Mouse (Mus musculus): ENCODE results near the gene Sema3a. TPM values are rescaled to one million over a fixed set of nuclear protein-coding genes. Genes with fewer than 3 reads are reported as not detected.

Gene Sema3a
- total RNA-seq, 1 experiment: 0.62 TPM

DNA sequence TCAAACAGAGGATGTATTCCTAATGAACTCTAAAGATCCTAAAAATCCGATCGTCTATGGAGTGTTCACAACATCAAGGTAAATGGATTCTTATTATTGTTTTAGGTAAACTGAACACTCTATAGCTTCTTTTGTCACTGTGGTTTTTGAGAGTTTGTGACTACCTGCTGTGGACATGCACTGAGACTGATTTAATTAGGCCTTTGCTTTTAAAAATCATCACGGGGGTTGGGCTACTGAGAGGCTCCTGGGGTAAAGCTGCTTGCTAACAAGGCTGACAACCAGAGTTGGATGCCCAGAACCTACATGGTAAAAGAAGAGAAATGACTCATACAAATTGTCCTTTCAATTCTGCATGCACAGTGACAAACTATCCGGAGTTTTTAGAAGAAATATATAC, 432.0 kb downstream of the Sema3a start:
- Histone ChIP-seq H3K4me1 (ENCODE audit: control insufficient read depth in 2 of 2, insufficient read depth in 2 of 2, low read length in 2 of 2, poor library complexity in 1 of 2) (no peaks in the 10 kb centered on the region), H3K9me3 (ENCODE audit: control insufficient read depth, insufficient read depth, low read depth, low read length) (no peaks in the 10 kb centered on the region), H3K27ac (ENCODE audit: insufficient read depth, low read depth, low read length, poor library complexity, severe bottlenecking) (no peak overlapping the region), H3K4me3 (ENCODE audit: insufficient read depth in 1 of 2, low read depth in 1 of 2, low read length in 2 of 2, poor library complexity in 1 of 2, severe bottlenecking in 1 of 2) (no peak overlapping the region), H3K36me3 (ENCODE audit: control insufficient read depth, insufficient read depth, low read length, poor library complexity, severe bottlenecking) (no peaks in the 10 kb centered on the region), H3K9ac (ENCODE audit: insufficient read depth, low read depth, low read length, poor library complexity, severe bottlenecking) (no peak overlapping the region)
- no peak for DNase-seq (ENCODE audit: low read depth, low spot score)
- in situ Hi-C loops (cut with MboI; ENCODE audit: low sequenced_read_pairs in 2 of 2, unreplicated experiment in 2 of 2): no loop called here
- TF ChIP-seq MAFK (IDR thresholded peaks at IDR 0.05; ENCODE audit: insufficient read depth, low read depth, low read length) (no peak), ZNF384 (IDR thresholded peaks at IDR 0.05; ENCODE audit: low read depth, low read length) (no peak), ZC3H11A (IDR thresholded peaks at IDR 0.05; ENCODE audit: borderline replicate concordance, low read depth, low read length) (no peak), HCFC1 (IDR thresholded peaks at IDR 0.05; ENCODE audit: borderline replicate concordance, insufficient read depth, low read length) (no peak), CHD2 (IDR thresholded peaks at IDR 0.05; ENCODE audit: low read depth, low read length) (no peak)

DNA sequence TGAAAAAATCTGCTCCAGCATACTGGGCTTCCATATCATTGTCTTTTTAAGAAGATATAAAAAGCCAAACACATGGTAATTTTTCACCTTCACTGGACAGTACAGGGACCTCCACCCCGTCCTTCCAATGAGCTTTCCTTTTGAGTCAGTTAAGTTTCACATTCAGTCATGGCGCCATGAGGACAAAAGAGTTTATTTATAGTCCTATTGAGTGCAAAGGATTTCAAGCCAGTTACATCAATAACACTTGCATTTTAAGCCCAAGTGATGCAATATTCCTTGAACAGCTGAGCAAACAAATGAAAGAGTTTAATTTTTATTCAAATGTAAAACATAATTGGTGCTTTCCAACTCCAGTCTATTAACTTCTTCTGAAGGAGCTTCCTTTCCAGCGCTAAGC, 448.7 kb downstream of the Sema3a start:
- TF ChIP-seq ZC3H11A (IDR thresholded peaks at IDR 0.05; ENCODE audit: borderline replicate concordance, low read depth, low read length) (no peak), CHD2 (IDR thresholded peaks at IDR 0.05; ENCODE audit: low read depth, low read length) (no peak), HCFC1 (IDR thresholded peaks at IDR 0.05; ENCODE audit: borderline replicate concordance, insufficient read depth, low read length) (no peak), ZNF384 (IDR thresholded peaks at IDR 0.05; ENCODE audit: low read depth, low read length) (no peak), MAFK (IDR thresholded peaks at IDR 0.05; ENCODE audit: insufficient read depth, low read depth, low read length) (no peak)
- Histone ChIP-seq H3K9me3 (ENCODE audit: control insufficient read depth, insufficient read depth, low read depth, low read length) (no peaks in the 10 kb centered on the region), H3K27ac (ENCODE audit: insufficient read depth, low read depth, low read length, poor library complexity, severe bottlenecking) (no peak overlapping the region), H3K4me1 (ENCODE audit: control insufficient read depth in 2 of 2, insufficient read depth in 2 of 2, low read length in 2 of 2, poor library complexity in 1 of 2) (no peaks in the 10 kb centered on the region), H3K4me3 (ENCODE audit: insufficient read depth in 1 of 2, low read depth in 1 of 2, low read length in 2 of 2, poor library complexity in 1 of 2, severe bottlenecking in 1 of 2) (no peak overlapping the region), H3K9ac (ENCODE audit: insufficient read depth, low read depth, low read length, poor library complexity, severe bottlenecking) (no peak overlapping the region), H3K36me3 (ENCODE audit: control insufficient read depth, insufficient read depth, low read length, poor library complexity, severe bottlenecking) (no peaks in the 10 kb centered on the region)
- no peak for DNase-seq (ENCODE audit: low read depth, low spot score)
- in situ Hi-C loops (cut with MboI; ENCODE audit: low sequenced_read_pairs in 2 of 2, unreplicated experiment in 2 of 2): no loop called here

DNA sequence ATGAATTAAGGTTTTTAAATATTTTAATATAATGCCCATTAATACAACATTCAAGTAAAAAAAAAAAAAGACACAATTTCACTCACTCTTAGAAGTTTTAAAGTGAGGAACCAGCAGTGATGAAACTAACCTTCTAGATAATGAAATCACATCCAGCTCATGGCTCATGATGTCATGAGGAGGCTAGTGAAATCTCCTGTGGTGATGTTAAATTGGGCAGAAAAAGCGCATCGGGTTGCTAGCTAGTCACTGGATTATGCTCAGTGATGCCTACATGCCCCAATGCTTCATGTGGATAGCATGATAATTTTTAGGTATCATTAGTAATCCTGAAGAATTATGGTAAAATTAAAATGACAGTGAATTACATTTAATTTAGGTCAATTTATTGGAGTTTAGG, 453.9 kb downstream of the Sema3a start:
- DNase-seq (ENCODE audit: low read depth, low spot score): no peak
- TF ChIP-seq ZNF384 (IDR thresholded peaks at IDR 0.05; ENCODE audit: low read depth, low read length) (no peak), ZC3H11A (IDR thresholded peaks at IDR 0.05; ENCODE audit: borderline replicate concordance, low read depth, low read length) (no peak), HCFC1 (IDR thresholded peaks at IDR 0.05; ENCODE audit: borderline replicate concordance, insufficient read depth, low read length) (no peak), CHD2 (IDR thresholded peaks at IDR 0.05; ENCODE audit: low read depth, low read length) (no peak), MAFK (IDR thresholded peaks at IDR 0.05; ENCODE audit: insufficient read depth, low read depth, low read length) (no peak)

DNA sequence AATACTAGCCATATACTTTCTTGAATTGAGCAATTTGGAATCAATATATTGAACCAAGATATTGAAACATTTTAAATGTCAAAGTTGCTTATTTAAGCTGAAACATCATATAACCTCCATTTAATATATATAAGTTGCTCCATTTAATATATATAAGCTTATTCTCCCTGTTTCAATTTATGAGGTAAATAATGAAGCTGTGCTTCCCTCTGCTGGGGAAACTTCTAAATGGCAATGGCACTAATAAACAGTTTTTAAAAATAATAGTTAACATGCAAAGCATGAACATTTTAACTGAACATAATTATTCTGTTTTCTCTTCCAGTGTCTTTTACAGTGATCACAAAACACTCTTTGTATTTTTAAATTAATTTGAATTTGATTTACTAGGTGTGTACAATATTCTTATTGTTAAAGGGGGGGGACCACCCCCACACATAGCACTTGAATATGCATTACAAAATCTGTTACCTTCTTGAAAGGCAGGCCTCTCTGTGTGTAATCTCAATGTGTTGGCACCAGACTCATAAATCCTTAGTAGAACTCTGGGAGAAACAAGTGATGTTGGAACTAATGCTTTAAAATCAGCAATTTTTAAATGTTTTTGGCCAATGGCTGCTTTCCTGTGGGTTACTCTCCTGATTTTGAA, 460.5 kb downstream of the Sema3a start:
- TF ChIP-seq CHD2 (IDR thresholded peaks at IDR 0.05; ENCODE audit: low read depth, low read length) (no peak), ZC3H11A (IDR thresholded peaks at IDR 0.05; ENCODE audit: borderline replicate concordance, low read depth, low read length) (no peak), ZNF384 (IDR thresholded peaks at IDR 0.05; ENCODE audit: low read depth, low read length) (no peak), HCFC1 (IDR thresholded peaks at IDR 0.05; ENCODE audit: borderline replicate concordance, insufficient read depth, low read length) (no peak), MAFK (IDR thresholded peaks at IDR 0.05; ENCODE audit: insufficient read depth, low read depth, low read length) (no peak)
- Histone ChIP-seq H3K4me1 (ENCODE audit: control insufficient read depth in 2 of 2, insufficient read depth in 2 of 2, low read length in 2 of 2, poor library complexity in 1 of 2) (no peaks in the 10 kb centered on the region), H3K9me3 (ENCODE audit: control insufficient read depth, insufficient read depth, low read depth, low read length) (no peaks in the 10 kb centered on the region), H3K9ac (ENCODE audit: insufficient read depth, low read depth, low read length, poor library complexity, severe bottlenecking) (no peak overlapping the region), H3K27ac (ENCODE audit: insufficient read depth, low read depth, low read length, poor library complexity, severe bottlenecking) (no peak overlapping the region), H3K36me3 (ENCODE audit: control insufficient read depth, insufficient read depth, low read length, poor library complexity, severe bottlenecking) (no peaks in the 10 kb centered on the region), H3K4me3 (ENCODE audit: insufficient read depth in 1 of 2, low read depth in 1 of 2, low read length in 2 of 2, poor library complexity in 1 of 2, severe bottlenecking in 1 of 2) (no peak overlapping the region)
- no peak for DNase-seq (ENCODE audit: low read depth, low spot score)
- in situ Hi-C loops (cut with MboI; ENCODE audit: low sequenced_read_pairs in 2 of 2, unreplicated experiment in 2 of 2): no loop called here

More for the DNA sequence above, 453.9 kb downstream of the Sema3a start:
- no peaks in the 10 kb centered on the region for H3K36me3 ChIP-seq (ENCODE audit: control insufficient read depth, insufficient read depth, low read length, poor library complexity, severe bottlenecking)
- H3K4me1 ChIP-seq (ENCODE audit: control insufficient read depth in 2 of 2, insufficient read depth in 2 of 2, low read length in 2 of 2, poor library complexity in 1 of 2): no peaks in the 10 kb centered on the region
- H3K27ac ChIP-seq (ENCODE audit: insufficient read depth, low read depth, low read length, poor library complexity, severe bottlenecking): no peak overlapping the region
- no peak overlapping the region for H3K9ac ChIP-seq (ENCODE audit: insufficient read depth, low read depth, low read length, poor library complexity, severe bottlenecking)
- no peak overlapping the region for H3K4me3 ChIP-seq (ENCODE audit: insufficient read depth in 1 of 2, low read depth in 1 of 2, low read length in 2 of 2, poor library complexity in 1 of 2, severe bottlenecking in 1 of 2)
- H3K9me3 ChIP-seq (ENCODE audit: control insufficient read depth, insufficient read depth, low read depth, low read length): no peaks in the 10 kb centered on the region
- in situ Hi-C loops (cut with MboI; ENCODE audit: low sequenced_read_pairs in 2 of 2, unreplicated experiment in 2 of 2): no loop called here

Data from ES-E14 (cell line).